Mouse (Mus musculus) left cerebral cortex, postnatal 4 days (tissue): ENCODE data around the gene Exoc3l4. TPM values are rescaled to one million over a fixed set of nuclear protein-coding genes. Genes with fewer than 3 reads are reported as not detected.
A peak's percentile ranks its signal among the peaks of the same experiment; 100 is the strongest.

Experiments
- DNase-seq: peaks from one replicate; pipeline ENCODE4 v3.0.0-alpha.2; 2022
- intact Hi-C: fragments of 180-260 bp; cut with DNase I; formaldehyde crosslinking; loops from one replicate; pipeline ENCODE4 v1.15.1; 2025
- total RNA-seq, 2 experiments: library from RNA; stranded (reverse); gene quantifications; 2 replicates each; pipeline ENCODE4 v1.2.3; 2021

Gene Exoc3l4
- 1 to 10 TPM in 1 of 2 experiments, under 1 TPM in 1; 0.62 to 1.6 TPM for total RNA-seq

GRCm38 (mm10) chr12:111416921-111417779, at the start of gene Exoc3l4:
Gene Exoc3l4 (plus strand): TSS chr12:111417017.
- intact Hi-C loops, result no loop called here
- no peak for DNase-seq

DNA sequence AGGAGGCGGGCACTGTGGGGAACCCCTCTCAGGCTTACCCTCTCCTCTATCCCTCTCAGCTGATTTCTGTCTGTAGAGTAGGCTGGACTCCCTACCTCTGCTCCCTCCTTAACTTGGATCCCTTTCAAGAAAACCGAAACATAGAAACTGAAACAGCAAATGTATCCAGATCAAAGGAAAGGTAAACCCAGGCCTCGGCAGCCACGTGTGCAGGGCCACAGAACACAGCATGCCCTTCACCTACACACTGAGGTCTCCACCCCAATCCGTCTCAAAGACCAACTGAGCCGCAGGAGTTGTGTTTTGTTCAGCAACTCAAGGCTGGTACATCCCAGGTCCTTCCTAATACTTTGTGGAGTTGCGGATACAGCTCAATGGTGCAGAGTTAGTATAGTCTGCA, 49.8 kb upstream of the Exoc3l4 start:
- no peak for DNase-seq
- intact Hi-C loops, result no loop called here

GRCm38 (mm10) chr12:111370249-111370648, 46.6 kb upstream of the Exoc3l4 start:
- no peak for DNase-seq
- intact Hi-C loops, result no loop called here

- DNase-seq, result no peak
- intact Hi-C loops, result no loop called here
Measured at GRCm38 (mm10) chr12:111371905-111372304, 44.9 kb upstream of the Exoc3l4 start.

GRCm38 (mm10) chr12:111373411-111373810, 43.4 kb upstream of the Exoc3l4 start:
- intact Hi-C loops, result no loop called here

DNA sequence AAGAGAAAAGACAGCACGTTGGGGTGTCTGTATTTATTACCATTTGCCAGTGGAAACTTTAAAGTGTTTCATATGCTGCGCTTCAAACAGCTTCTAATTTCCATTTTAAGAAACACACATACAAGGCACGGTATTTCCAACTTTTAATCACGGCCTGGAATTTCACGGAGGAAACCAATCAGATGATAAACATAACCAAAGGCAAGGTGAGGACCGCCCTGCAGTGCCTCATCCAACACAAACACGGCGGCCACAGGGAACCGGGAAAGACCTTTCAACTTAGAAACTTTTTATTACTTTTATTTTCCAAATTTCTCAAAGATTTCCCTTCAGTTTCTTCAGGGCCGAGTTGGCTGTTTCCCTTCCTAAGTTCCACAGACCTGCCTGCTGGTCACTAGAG, 42.1 kb upstream of the Exoc3l4 start:
- intact Hi-C loops, result no loop called here
- DNase-seq, result no peak

More at GRCm38 (mm10) chr12:111373411-111373810, 43.4 kb upstream of the Exoc3l4 start:
- DNase-seq, result no peak

DNA sequence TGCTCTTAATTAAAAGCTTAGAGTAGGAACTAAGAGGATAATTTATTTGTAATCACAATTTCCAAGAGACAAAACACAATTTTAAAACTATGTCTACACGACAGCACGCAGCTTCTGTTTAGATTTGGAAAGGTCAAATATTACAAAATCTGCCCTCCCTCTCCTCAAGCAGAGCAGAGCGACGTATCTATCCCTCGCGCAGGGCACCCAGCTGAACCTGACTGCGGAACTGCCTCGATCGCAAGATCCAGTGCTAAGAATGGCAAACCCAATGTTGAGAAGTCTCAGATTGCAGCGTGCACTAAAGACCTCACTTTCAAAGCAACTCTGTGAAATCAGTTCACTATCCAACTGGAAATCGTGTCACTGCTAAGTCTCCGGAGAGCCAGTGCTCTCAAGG, 41.3 kb upstream of the Exoc3l4 start:
- intact Hi-C loops, result no loop called here
- DNase-seq, result no peak

GRCm38 (mm10) chr12:111376053-111376452, 40.8 kb upstream of the Exoc3l4 start:
- DNase-seq, result no peak
- intact Hi-C loops, result no loop called here

DNA sequence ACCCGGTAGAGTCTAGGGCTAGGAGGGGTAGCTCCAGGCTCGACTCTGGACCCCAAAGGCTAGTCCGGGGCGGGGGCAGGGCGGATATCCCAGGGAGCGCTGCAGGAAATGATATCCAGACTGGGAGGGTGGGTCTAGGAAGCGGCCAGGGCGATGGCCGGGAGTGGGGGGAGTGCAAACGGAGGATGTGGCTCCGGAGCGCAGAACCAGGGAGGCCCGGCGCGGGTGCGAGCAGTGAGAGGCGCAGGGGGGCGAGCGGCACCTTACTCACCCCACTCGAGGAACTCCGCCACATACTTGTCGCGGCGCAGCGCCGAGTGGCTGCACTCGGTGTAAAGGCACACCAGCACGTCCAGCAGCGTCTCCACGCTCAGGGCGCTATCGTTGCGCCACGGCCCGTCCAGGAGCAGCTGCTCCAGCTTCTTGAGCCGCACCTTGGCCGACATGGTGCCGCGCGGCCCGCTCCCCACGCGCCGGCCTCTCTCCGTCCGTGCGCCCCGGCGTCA, 39.9 kb upstream of the Exoc3l4 start:
- DNase-seq, result peak; percentile 49
- intact Hi-C loops, result no loop called here

DNA sequence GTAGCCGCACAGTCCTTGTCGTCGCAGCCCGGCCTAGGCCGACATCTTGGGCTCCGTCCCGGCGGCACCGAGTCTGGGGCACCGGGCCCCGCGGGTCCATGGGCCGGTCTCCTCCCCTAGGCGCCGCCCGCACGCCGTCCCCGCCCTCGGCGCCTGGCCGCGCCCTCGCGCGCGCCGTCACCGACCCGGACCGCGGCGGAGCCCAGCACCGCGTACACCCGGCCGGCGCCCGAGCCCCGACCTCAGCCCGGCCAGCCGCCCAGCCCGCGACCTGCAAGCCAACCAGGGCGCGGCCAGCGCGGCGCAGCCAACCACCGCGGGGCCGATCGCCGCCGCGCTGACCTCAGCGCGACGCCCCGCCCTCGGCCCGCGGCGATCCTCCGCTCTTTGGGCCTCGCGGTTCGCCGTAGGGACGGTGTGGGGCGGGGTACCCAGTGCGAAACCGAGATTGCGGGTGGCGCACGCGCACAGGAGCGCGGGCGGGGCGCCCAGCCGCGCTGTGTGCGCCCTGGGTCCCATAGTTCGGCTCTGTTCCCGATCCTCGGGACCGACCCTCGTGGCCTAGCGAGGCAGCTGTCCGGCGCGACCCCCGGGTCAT, 39.3 kb upstream of the Exoc3l4 start, which contains the start of gene Cdc42bpb:
TSS of gene Cdc42bpb (minus strand) at position 343 of the 598 bp plus-strand sequence.
- intact Hi-C loops, result no loop called here
- DNase-seq, result peak; percentile 95

DNA sequence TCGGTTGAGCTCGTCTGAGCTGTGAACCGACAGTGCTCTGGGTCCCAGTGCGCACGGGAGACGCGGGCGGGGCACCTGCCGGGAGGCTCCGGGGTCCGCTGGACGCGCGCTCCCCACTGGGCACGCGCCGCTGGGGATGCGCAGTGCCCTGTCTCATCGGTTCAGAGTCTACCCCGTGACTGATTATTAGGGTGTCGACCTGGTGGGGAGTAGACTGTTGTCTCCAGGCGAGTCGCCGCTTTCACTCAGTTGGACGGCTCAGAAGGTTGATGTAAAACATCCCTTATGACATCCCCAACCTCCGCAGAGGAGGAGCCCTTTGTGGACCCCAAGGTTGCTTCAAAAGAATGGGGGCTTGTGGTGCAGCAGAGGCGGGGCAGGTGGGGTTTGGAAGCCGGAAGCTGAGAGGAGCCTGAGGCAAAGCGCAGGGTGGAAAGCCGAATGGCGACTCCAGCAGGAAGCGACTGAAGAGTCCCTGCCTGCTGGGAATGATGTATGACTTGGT, 38.8 kb upstream of the Exoc3l4 start:
- peak; percentile 51 for DNase-seq
- intact Hi-C loops, result no loop called here

- no peak for DNase-seq
- intact Hi-C loops, result no loop called here
Measured at GRCm38 (mm10) chr12:111378812-111379211, 38.0 kb upstream of the Exoc3l4 start.

- intact Hi-C loops, result no loop called here
- no peak for DNase-seq
Measured at GRCm38 (mm10) chr12:111385883-111386641, 30.8 kb upstream of the Exoc3l4 start.

- intact Hi-C loops, result no loop called here
Measured at GRCm38 (mm10) chr12:111386642-111387120, 30.1 kb upstream of the Exoc3l4 start.

DNA sequence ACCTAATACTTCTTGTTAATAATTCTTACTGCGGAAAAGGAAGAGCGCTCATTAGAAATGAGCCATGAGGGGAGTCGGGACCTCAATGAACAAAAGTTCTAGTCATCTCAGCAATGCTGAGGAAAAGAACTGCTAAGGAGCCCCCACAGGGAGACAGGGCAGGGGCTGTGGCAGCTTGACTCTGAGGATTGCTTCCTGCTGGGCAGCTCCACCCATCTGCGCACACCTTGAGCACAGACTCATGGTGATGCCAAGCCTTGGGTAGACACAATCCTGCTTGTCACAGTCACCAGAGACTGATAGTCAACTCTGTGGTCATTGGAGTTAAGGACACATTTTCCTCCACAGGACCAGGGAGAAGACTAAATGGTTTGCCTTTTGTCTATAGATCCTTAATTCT, 29.7 kb upstream of the Exoc3l4 start:
- intact Hi-C loops, result no loop called here
- DNase-seq, result no peak

More at GRCm38 (mm10) chr12:111386642-111387120, 30.1 kb upstream of the Exoc3l4 start:
- no peak for DNase-seq

- DNase-seq, result no peak
Measured at GRCm38 (mm10) chr12:111394008-111394407, 22.8 kb upstream of the Exoc3l4 start.

DNA sequence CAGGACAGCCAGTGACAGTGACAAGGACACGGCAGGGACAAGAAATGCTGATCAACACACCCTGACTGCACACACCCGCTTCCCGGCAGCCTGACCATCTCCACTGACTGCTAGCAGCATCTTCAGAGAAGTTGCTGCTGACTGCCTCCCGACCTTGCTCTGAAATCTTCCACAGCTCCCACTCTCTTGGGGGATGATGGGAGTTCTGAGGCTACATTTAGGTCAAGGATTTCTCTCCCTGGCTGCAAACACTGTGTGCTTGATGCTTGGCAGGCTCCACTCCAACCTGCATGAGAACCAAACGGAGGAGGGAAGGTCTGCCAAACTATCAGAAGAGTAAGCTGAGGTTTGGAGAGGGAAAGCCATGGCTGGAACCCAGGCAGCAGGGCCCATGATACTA, 19.8 kb upstream of the Exoc3l4 start:
- intact Hi-C loops, result no loop called here
- DNase-seq, result no peak

More at GRCm38 (mm10) chr12:111394008-111394407, 22.8 kb upstream of the Exoc3l4 start:
- intact Hi-C loops, result no loop called here

GRCm38 (mm10) chr12:111401454-111402184, 15.2 kb upstream of the Exoc3l4 start:
- intact Hi-C loops, result no loop called here
- peak; percentile 82 for DNase-seq

DNA sequence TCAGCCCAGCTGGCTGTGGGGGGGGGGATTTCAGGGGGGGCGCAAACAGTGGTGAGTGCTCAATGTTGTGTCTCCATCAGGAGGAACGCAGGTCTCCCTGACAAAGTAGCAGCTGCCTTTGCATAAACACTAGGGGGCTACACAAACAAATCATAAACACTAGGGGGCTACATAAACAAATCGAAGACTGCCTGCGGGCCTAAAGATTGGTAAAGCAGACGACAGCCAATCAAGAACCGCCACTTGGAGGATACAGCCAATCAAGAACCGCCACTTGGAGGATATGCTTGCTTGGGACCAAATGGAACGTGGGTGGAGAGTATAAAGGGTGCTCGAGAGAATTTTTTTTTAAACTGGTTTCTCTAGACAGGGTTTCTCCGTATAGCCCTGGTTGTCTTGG, 11.9 kb upstream of the Exoc3l4 start:
- intact Hi-C loops, result no loop called here
- no peak for DNase-seq

GRCm38 (mm10) chr12:111406622-111407021, 10.2 kb upstream of the Exoc3l4 start, which contains the start of gene Lbhd2:
Gene Lbhd2 (plus strand): TSS chr12:111406809.
- intact Hi-C loops, result no loop called here
- DNase-seq, result no peak
